ENCODE assay signal across 7 mouse cellular contexts in the genomic region with DNA sequence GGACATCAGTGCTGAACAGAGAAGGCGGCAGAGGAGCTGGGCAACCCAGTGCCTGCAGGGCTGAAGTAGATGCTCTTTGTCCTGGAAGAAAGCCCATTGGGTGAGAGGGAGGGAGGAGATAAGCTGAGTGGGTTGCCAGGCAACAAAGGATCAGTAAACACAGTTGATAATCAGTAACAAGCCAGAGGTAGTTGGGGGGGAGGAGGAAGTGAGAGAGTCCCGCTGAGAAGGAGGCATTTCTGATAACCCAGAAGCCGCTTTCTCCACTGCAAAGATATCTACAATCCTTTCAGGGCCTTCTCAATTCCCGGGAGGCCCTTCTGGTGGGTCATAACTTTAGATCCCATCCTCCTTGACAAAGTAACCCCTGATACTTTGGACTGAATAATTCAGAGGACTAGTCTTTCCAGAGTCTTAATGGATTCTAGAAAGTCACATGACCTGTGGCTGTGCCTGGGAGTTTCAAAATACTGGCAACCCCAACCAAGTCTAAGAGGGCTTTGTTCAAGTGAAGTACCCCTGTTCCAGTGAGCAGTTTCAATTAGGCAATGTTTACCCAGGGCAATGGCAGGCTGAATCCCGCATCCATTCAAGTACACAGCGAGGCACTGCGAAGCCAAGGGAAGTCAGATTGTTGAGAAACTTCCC.
DNase-seq lines count a peak whose midpoint lies in the region; ATAC-seq lines count a peak whose summit lies in the region.

No protein-coding gene starts in this region.

- WGBS in large intestine, adult 2 months, result 21% methylated on average over 7 of the region's 7 CpGs
- WGBS in midbrain, embryonic 13.5 days, result 4% methylated on average over 7 of the region's 7 CpGs
- WGBS in stomach, embryonic 15.5 days, result 23% methylated on average over 7 of the region's 7 CpGs

- H3K36me3 ChIP-seq in midbrain, embryonic 13.5 days, result peaks cover 27% of the 10 kb centered on the region
- H3K36me3 ChIP-seq in stomach, embryonic 15.5 days, result no peaks in the 10 kb centered on the region

- ATAC-seq in CD4-positive, CD25-positive, alpha-beta regulatory T cell, adult 4 months, result peak; percentile 41
- peak; percentile 74 for ATAC-seq in erythroid progenitor cell, adult 5-6 weeks (replicated peaks; ENCODE audit: low FRiP score, poor library complexity, severe bottlenecking)
- ATAC-seq in midbrain, embryonic 13.5 days, result peak; percentile 98
- ATAC-seq in stomach, embryonic 15.5 days (ENCODE audit: insufficient read depth, low FRiP score, low read depth), result peak; percentile 94

- DNase-seq in NIH3T3 (ENCODE audit: low read depth), result peak; percentile 20
- peak; percentile 36 to 48 for DNase-seq in heart, postnatal 36 days
- DNase-seq in large intestine, adult 2 months (ENCODE audit: low read depth, low spot score), result peak; percentile 89

- peak overlapping the region; percentile 75 for H3K27ac ChIP-seq in midbrain, embryonic 13.5 days
- H3K27ac ChIP-seq in stomach, embryonic 15.5 days, result peak overlapping the region; percentile 33; the same call in 1 of the 2 replicates

- H3K27me3 ChIP-seq in midbrain, embryonic 13.5 days, result no peaks in the 10 kb centered on the region
- H3K27me3 ChIP-seq in stomach, embryonic 15.5 days (replicated peaks), result no peaks in the 10 kb centered on the region

- H3K4me2 ChIP-seq in midbrain, embryonic 13.5 days (replicated peaks), result peak overlapping the region; percentile 26
- peak overlapping the region; percentile 10; the same call in 1 of the 2 replicates for H3K4me2 ChIP-seq in stomach, embryonic 15.5 days

- no peak overlapping the region for H3K9ac ChIP-seq in midbrain, embryonic 13.5 days (replicated peaks)
- H3K9ac ChIP-seq in stomach, embryonic 15.5 days, result no peak overlapping the region

- intact Hi-C loops in heart, postnatal 36 days (cut with DNase I), result loop anchor here (2.0 kb wide), 2 partner anchors 59 to 273 kb away; no protein-coding TSS in a partner anchor

- H3K4me1 ChIP-seq in midbrain, embryonic 13.5 days (replicated peaks), result peaks cover 22% of the 10 kb centered on the region
- H3K4me1 ChIP-seq in stomach, embryonic 15.5 days, result no peaks in the 10 kb centered on the region

- no peak overlapping the region for H3K4me3 ChIP-seq in midbrain, embryonic 13.5 days (replicated peaks)
- H3K4me3 ChIP-seq in stomach, embryonic 15.5 days (replicated peaks), result no peak overlapping the region

- H3K9me3 ChIP-seq in midbrain, embryonic 13.5 days, result no peaks in the 10 kb centered on the region
- H3K9me3 ChIP-seq in stomach, embryonic 15.5 days, result no peaks in the 10 kb centered on the region

Comparison
In these comparisons a context has a peak if more than half of its experiments do, and no peak if none do; other contexts are left out.
1. ATAC-seq: peak in every context shown above with its lines; median percentile 98 in midbrain, embryonic 13.5 days; 94 in stomach, embryonic 15.5 days; 74 in erythroid progenitor cell, adult 5-6 weeks; 41 in CD4-positive, CD25-positive, alpha-beta regulatory T cell, adult 4 months.
2. DNase-seq: peak in every context shown above with its lines; median percentile 89 in large intestine, adult 2 months; 42 in heart, postnatal 36 days; 20 in NIH3T3.